Mouse (Mus musculus) testis, adult 2 months (tissue): ENCODE measurements around the gene Olfr654.

Experiments used
- CTCF ChIP-seq: fragments of 200-500 bp; IDR thresholded peaks from 2 replicates; pipeline ENCODE4 v1.5.1; 2012; ENCODE audit warnings: low read depth, mild to moderate bottlenecking, inconsistent platforms, low read length, moderate library complexity; ENCODE audit not compliant: control insufficient read depth, insufficient read depth, insufficient replicate concordance
- POLR2A ChIP-seq: fragments of 200-500 bp; IDR thresholded peaks from 2 replicates; pipeline ENCODE4 v1.6.1; 2012; ENCODE audit warnings: low read depth, mild to moderate bottlenecking, inconsistent platforms, low read length, moderate library complexity; ENCODE audit not compliant: control insufficient read depth

DNA sequence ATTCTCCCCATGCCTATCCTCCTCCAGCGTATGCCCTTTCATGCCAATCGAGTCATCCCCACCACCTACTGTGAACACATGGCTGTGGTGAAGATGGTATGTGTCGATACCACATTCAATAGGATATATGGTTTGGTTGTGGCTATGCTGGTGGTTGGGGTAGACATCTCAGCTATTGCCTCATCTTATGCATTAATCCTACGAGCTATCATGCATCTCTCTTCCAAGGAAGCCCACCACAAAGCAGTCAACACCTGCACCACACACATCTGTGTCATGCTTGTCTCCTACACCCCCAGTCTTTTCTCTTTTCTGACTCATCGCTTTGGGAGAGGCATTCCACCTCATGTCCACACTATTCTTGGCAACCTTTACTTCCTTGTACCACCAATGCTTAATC, 1.4 kb downstream of the Olfr654 start:
- no peak for TF ChIP-seq CTCF
- no peak for TF ChIP-seq POLR2A
